Mouse (Mus musculus): ENCODE measurements around the gene Fmr1nb.
"Not testable (repeated sequence)": the region's sequence is repeated elsewhere in the genome, so short reads cannot be mapped to it uniquely, and the experiment has no call there.

The Fmr1nb gene

GRCm38 (mm10) chrX:68761606-68762005, at the start of gene Fmr1nb:
Fmr1nb (plus strand) TSS chrX:68761839.
- no peak for DNase-seq

DNA sequence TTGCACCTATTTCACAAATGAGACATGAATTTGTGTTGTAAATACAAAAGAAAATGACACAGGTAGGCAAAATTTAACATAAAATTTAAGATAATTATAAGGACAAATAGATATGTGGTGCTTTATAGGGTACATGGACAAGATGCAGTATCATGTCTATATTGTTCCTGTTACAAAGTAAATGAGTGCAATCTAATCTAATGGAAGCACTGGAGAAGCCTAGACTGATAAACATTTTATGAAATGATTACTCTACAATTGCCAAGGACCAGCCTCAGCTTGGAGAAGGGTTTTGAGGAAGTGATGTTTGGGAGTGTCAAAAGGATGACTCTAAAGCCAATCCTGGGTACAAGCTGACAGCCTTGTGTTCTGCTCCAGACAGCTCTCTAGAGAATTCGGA, 24.7 kb upstream of the Fmr1nb start:
- no peak for DNase-seq

- DNase-seq = no peak
Measured at GRCm38 (mm10) chrX:68740088-68740487, 21.6 kb upstream of the Fmr1nb start.

DNA sequence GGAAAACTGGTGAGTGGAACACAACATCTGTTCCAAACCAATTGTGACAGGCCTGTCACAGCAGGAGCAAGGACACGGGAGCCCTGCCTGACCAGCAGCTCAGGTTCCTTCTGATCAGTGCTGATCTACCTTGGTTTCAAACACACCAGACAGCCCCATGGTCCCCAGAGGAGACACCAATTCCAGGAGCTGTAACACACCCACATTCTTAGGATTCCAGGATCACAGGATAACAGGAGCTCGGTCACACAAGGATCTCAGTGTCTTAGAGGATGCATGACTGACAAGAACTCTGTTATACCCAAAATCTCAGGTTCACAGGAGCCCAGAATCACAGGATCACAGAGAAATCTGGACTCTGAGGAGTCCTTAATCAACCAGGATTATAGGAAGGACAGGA, 58.8 kb downstream of the Fmr1nb start:
- DNase-seq = not testable (repeated sequence)

- DNase-seq = peak; percentile 4
Measured at GRCm38 (mm10) chrX:68821059-68821458, 59.4 kb downstream of the Fmr1nb start, which contains the start of gene Gm14698. Gm14698 (plus strand) TSS chrX:68821093.

GRCm38 (mm10) chrX:68839548-68840444, 78.2 kb downstream of the Fmr1nb start:
- DNase-seq = no peak
